Mouse (Mus musculus): ENCODE data around the gene Suclg2. TPM values are rescaled to one million over a fixed set of nuclear protein-coding genes. Genes with fewer than 3 reads are reported as not detected.

The Suclg2 gene
- polyA plus RNA-seq, 2 experiments = 21.1 to 33.8 TPM

GRCm38 (mm10) chr6:95573035-95573759 is 145.4 kb downstream of the Suclg2 start:
- no peaks in the 10 kb centered on the region for H3K36me3 ChIP-seq (replicated peaks; ENCODE audit: control insufficient read depth, insufficient read depth, low read depth)
- no peaks in the 10 kb centered on the region for H3K4me1 ChIP-seq (replicated peaks; ENCODE audit: control insufficient read depth in 2 of 2, insufficient read depth in 2 of 2, low read length in 1 of 2)
- no peak for ATAC-seq (ENCODE audit: insufficient read depth)
- H3K27me3 ChIP-seq (ENCODE audit: control insufficient read depth, insufficient read depth, low read length) = no peaks in the 10 kb centered on the region
- TF ChIP-seq EP300 (IDR thresholded peaks at IDR 0.05; ENCODE audit: low read depth) = no peak
- no peak for TF ChIP-seq CTCF (IDR thresholded peaks at IDR 0.05; ENCODE audit: low read depth)
- no peaks in the 10 kb centered on the region for H3K9me3 ChIP-seq (ENCODE audit: control insufficient read depth, low read length)
- WGBS (ENCODE audit: insufficient replicate concordance) = 69% methylated on average over 3 of the region's 3 CpGs
- no peak overlapping the region for H3K9ac ChIP-seq (replicated peaks)
- H3K4me2 ChIP-seq (ENCODE audit: low read depth) = no peak overlapping the region
- no peak overlapping the region for H3K4me3 ChIP-seq (ENCODE audit: insufficient read depth in 1 of 2, low read depth in 2 of 2, low read length in 2 of 2)
- no peak for DNase-seq (ENCODE audit: low read depth in 3 of 3, low spot score in 3 of 3)
- no peak overlapping the region for H3K27ac ChIP-seq

- no peaks in the 10 kb centered on the region for H3K9me3 ChIP-seq (ENCODE audit: control insufficient read depth, low read length)
- no peak for DNase-seq (ENCODE audit: low read depth in 3 of 3, low spot score in 3 of 3)
- TF ChIP-seq CTCF (IDR thresholded peaks at IDR 0.05; ENCODE audit: low read depth) (no peak), EP300 (IDR thresholded peaks at IDR 0.05; ENCODE audit: low read depth) (no peak)
- no peak overlapping the region for H3K9ac ChIP-seq (replicated peaks)
- no peaks in the 10 kb centered on the region for H3K27me3 ChIP-seq (ENCODE audit: control insufficient read depth, insufficient read depth, low read length)
- no peak overlapping the region for H3K4me3 ChIP-seq (ENCODE audit: insufficient read depth in 1 of 2, low read depth in 2 of 2, low read length in 2 of 2)
- no peak overlapping the region for H3K4me2 ChIP-seq (ENCODE audit: low read depth)
- 79% methylated on average over 3 of the region's 3 CpGs for WGBS (ENCODE audit: insufficient replicate concordance)
- no peak overlapping the region for H3K27ac ChIP-seq
- H3K4me1 ChIP-seq (replicated peaks; ENCODE audit: control insufficient read depth in 2 of 2, insufficient read depth in 2 of 2, low read length in 1 of 2) = no peaks in the 10 kb centered on the region
- ATAC-seq (ENCODE audit: insufficient read depth) = no peak
- no peaks in the 10 kb centered on the region for H3K36me3 ChIP-seq (replicated peaks; ENCODE audit: control insufficient read depth, insufficient read depth, low read depth)
These were observed 147.0 kb downstream of the Suclg2 start for GRCm38 (mm10) chr6:95571620-95572019.

DNA sequence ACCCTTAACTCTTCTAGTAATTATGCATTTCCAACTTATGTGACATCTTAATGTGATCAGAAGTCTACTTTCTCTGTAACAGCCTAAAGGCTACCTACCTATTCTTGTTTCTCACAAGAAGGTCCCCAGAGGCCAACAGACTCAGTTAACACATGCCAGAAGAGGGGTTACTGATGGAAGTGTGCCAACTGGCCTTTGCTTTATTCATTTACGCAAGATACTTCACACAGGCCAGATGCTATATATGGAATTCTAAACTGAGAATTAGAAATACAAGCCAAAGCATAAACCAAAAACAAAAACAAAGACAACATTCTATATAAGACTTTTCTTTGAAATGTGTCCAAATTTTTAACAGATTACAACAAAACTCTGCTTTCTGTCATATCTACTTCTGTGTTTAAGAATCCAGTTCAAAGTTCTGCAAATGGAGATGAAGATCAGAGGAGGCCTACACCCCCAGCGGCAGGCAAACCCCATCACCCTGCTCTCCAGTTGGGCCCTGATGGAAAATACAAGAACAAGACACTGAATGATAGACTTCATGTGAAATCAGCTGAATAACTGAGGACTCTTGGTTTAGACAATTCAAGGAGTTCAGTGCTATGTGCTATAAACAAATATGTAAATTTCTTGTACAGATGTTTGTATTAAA is 155.1 kb downstream of the Suclg2 start:
- no peak overlapping the region for H3K4me3 ChIP-seq (ENCODE audit: insufficient read depth in 1 of 2, low read depth in 2 of 2, low read length in 2 of 2)
- TF ChIP-seq EP300 (IDR thresholded peaks at IDR 0.05; ENCODE audit: low read depth) (no peak), CTCF (IDR thresholded peaks at IDR 0.05; ENCODE audit: low read depth) (no peak)
- ATAC-seq (ENCODE audit: insufficient read depth) (no peak), DNase-seq (ENCODE audit: low read depth in 3 of 3, low spot score in 3 of 3) (no peak)
- H3K27me3 ChIP-seq (ENCODE audit: control insufficient read depth, insufficient read depth, low read length) = no peaks in the 10 kb centered on the region
- WGBS (ENCODE audit: insufficient replicate concordance) = 78% methylated on average over 2 of the region's 2 CpGs
- H3K4me2 ChIP-seq (ENCODE audit: low read depth) = no peak overlapping the region
- no peaks in the 10 kb centered on the region for H3K36me3 ChIP-seq (replicated peaks; ENCODE audit: control insufficient read depth, insufficient read depth, low read depth)
- no peaks in the 10 kb centered on the region for H3K4me1 ChIP-seq (replicated peaks; ENCODE audit: control insufficient read depth in 2 of 2, insufficient read depth in 2 of 2, low read length in 1 of 2)
- no peak overlapping the region for H3K27ac ChIP-seq
- H3K9ac ChIP-seq (replicated peaks) = no peak overlapping the region
- H3K9me3 ChIP-seq (ENCODE audit: control insufficient read depth, low read length) = no peaks in the 10 kb centered on the region

GRCm38 (mm10) chr6:95556320-95556719 is 162.3 kb downstream of the Suclg2 start:
- H3K27ac ChIP-seq = no peak overlapping the region
- no peak for ATAC-seq (ENCODE audit: insufficient read depth)
- no peak overlapping the region for H3K4me3 ChIP-seq (ENCODE audit: insufficient read depth in 1 of 2, low read depth in 2 of 2, low read length in 2 of 2)
- H3K36me3 ChIP-seq (replicated peaks; ENCODE audit: control insufficient read depth, insufficient read depth, low read depth) = no peaks in the 10 kb centered on the region
- H3K4me2 ChIP-seq (ENCODE audit: low read depth) = no peak overlapping the region
- TF ChIP-seq EP300 (IDR thresholded peaks at IDR 0.05; ENCODE audit: low read depth) (no peak), CTCF (IDR thresholded peaks at IDR 0.05; ENCODE audit: low read depth) (no peak)
- DNase-seq (ENCODE audit: low read depth in 3 of 3, low spot score in 3 of 3) = no peak
- no peak overlapping the region for H3K9ac ChIP-seq (replicated peaks)
- 80% methylated on average over 6 of the region's 6 CpGs for WGBS (ENCODE audit: insufficient replicate concordance)
- no peaks in the 10 kb centered on the region for H3K9me3 ChIP-seq (ENCODE audit: control insufficient read depth, low read length)
- no peaks in the 10 kb centered on the region for H3K4me1 ChIP-seq (replicated peaks; ENCODE audit: control insufficient read depth in 2 of 2, insufficient read depth in 2 of 2, low read length in 1 of 2)
- no peaks in the 10 kb centered on the region for H3K27me3 ChIP-seq (ENCODE audit: control insufficient read depth, insufficient read depth, low read length)

GRCm38 (mm10) chr6:95552339-95552950 is 166.2 kb downstream of the Suclg2 start:
- H3K4me3 ChIP-seq (ENCODE audit: insufficient read depth in 1 of 2, low read depth in 2 of 2, low read length in 2 of 2) = no peak overlapping the region
- no peak overlapping the region for H3K4me2 ChIP-seq (ENCODE audit: low read depth)
- no peaks in the 10 kb centered on the region for H3K27me3 ChIP-seq (ENCODE audit: control insufficient read depth, insufficient read depth, low read length)
- H3K27ac ChIP-seq = no peak overlapping the region
- H3K36me3 ChIP-seq (replicated peaks; ENCODE audit: control insufficient read depth, insufficient read depth, low read depth) = no peaks in the 10 kb centered on the region
- H3K4me1 ChIP-seq (replicated peaks; ENCODE audit: control insufficient read depth in 2 of 2, insufficient read depth in 2 of 2, low read length in 1 of 2) = no peaks in the 10 kb centered on the region
- DNase-seq (ENCODE audit: low read depth in 3 of 3, low spot score in 3 of 3) = no peak
- no peaks in the 10 kb centered on the region for H3K9me3 ChIP-seq (ENCODE audit: control insufficient read depth, low read length)
- no peak for ATAC-seq (ENCODE audit: insufficient read depth)
- H3K9ac ChIP-seq (replicated peaks) = no peak overlapping the region
- WGBS (ENCODE audit: insufficient replicate concordance) = 28% methylated on average over 6 of the region's 6 CpGs
- TF ChIP-seq CTCF (IDR thresholded peaks at IDR 0.05; ENCODE audit: low read depth) = no peak
- TF ChIP-seq EP300 (IDR thresholded peaks at IDR 0.05; ENCODE audit: low read depth) = no peak

All from liver, embryonic 14.5 days (tissue).